Mouse (Mus musculus): ENCODE measurements around the gene Rad23b. TPM values are rescaled to one million over a fixed set of nuclear protein-coding genes. Genes with fewer than 3 reads are reported as not detected.
"Not testable (repeated sequence)": the region's sequence is repeated elsewhere in the genome, so short reads cannot be mapped to it uniquely, and the experiment has no call there.

Gene Rad23b
- 100 to 1,000 TPM; 183 to 184 TPM for total RNA-seq (2021)

- intact Hi-C loops (cut with DNase I), result no loop called here
- DNase-seq (ENCODE audit: low spot score in 2 of 2), result peak; percentile 100
Measured at GRCm38 (mm10) chr4:55349452-55350218, at the start of gene Rad23b. Gene Rad23b, plus strand, starts transcription at chr4:55350043.

GRCm38 (mm10) chr4:55304121-55304520, 45.7 kb upstream of the Rad23b start:
- intact Hi-C loops (cut with DNase I), result no loop called here
- DNase-seq (ENCODE audit: low spot score in 2 of 2), result no peak

- DNase-seq (ENCODE audit: low spot score in 2 of 2), result no peak
Measured at GRCm38 (mm10) chr4:55306636-55307035, 43.2 kb upstream of the Rad23b start.

GRCm38 (mm10) chr4:55316726-55317125, 33.1 kb upstream of the Rad23b start:
- intact Hi-C loops (cut with DNase I), result no loop called here
- DNase-seq (ENCODE audit: low spot score in 2 of 2), result peak in 1 of 2 experiments; percentile 44

More at GRCm38 (mm10) chr4:55306636-55307035, 43.2 kb upstream of the Rad23b start:
- intact Hi-C loops (cut with DNase I), result no loop called here

- DNase-seq (ENCODE audit: low spot score in 2 of 2); intact Hi-C loops (cut with DNase I): not testable (repeated sequence)
Measured at GRCm38 (mm10) chr4:55318350-55318749, 31.5 kb upstream of the Rad23b start.

- intact Hi-C loops (cut with DNase I), result no loop called here
- DNase-seq (ENCODE audit: low spot score in 2 of 2), result peak in 1 of 2 experiments; percentile 84
Measured at GRCm38 (mm10) chr4:55325786-55326518, 23.9 kb upstream of the Rad23b start.

GRCm38 (mm10) chr4:55327508-55327907, 22.3 kb upstream of the Rad23b start:
- intact Hi-C loops (cut with DNase I), result no loop called here
- DNase-seq (ENCODE audit: low spot score in 2 of 2), result no peak

- DNase-seq (ENCODE audit: low spot score in 2 of 2), result peak in 1 of 2 experiments; percentile 45
- intact Hi-C loops (cut with DNase I), result no loop called here
Measured at GRCm38 (mm10) chr4:55328471-55328870, 21.4 kb upstream of the Rad23b start.

GRCm38 (mm10) chr4:55328928-55329327, 20.9 kb upstream of the Rad23b start:
- intact Hi-C loops (cut with DNase I); DNase-seq (ENCODE audit: low spot score in 2 of 2): not testable (repeated sequence)

- intact Hi-C loops (cut with DNase I), result no loop called here
- peak; percentile 20 to 88 for DNase-seq (ENCODE audit: low spot score in 2 of 2)
Measured at GRCm38 (mm10) chr4:55329621-55330346, 20.1 kb upstream of the Rad23b start.

GRCm38 (mm10) chr4:55335030-55335770, 14.6 kb upstream of the Rad23b start:
- no peak for DNase-seq (ENCODE audit: low spot score in 2 of 2)
- intact Hi-C loops (cut with DNase I), result no loop called here

GRCm38 (mm10) chr4:55338905-55339304, 10.9 kb upstream of the Rad23b start:
- intact Hi-C loops (cut with DNase I), result no loop called here
- no peak for DNase-seq (ENCODE audit: low spot score in 2 of 2)

- no peak for DNase-seq (ENCODE audit: low spot score in 2 of 2)
- intact Hi-C loops (cut with DNase I), result no loop called here
Measured at GRCm38 (mm10) chr4:55339388-55339787, 10.5 kb upstream of the Rad23b start.

GRCm38 (mm10) chr4:55341797-55342196, 8.0 kb upstream of the Rad23b start:
- intact Hi-C loops (cut with DNase I), result no loop called here
- DNase-seq (ENCODE audit: low spot score in 2 of 2), result no peak

- intact Hi-C loops (cut with DNase I), result no loop called here
- DNase-seq (ENCODE audit: low spot score in 2 of 2), result no peak
Measured at GRCm38 (mm10) chr4:55342602-55343001, 7.2 kb upstream of the Rad23b start.

- no peak for DNase-seq (ENCODE audit: low spot score in 2 of 2)
- intact Hi-C loops (cut with DNase I), result no loop called here
Measured at GRCm38 (mm10) chr4:55343287-55343686, 6.6 kb upstream of the Rad23b start.

GRCm38 (mm10) chr4:55348759-55349451, 938 bp upstream of the Rad23b start:
- DNase-seq (ENCODE audit: low spot score in 2 of 2), result no peak
- intact Hi-C loops (cut with DNase I), result no loop called here

- peak; percentile 18 to 33 for DNase-seq (ENCODE audit: low spot score in 2 of 2)
- intact Hi-C loops (cut with DNase I), result no loop called here
Measured at GRCm38 (mm10) chr4:55350219-55350931, 532 bp downstream of the Rad23b start.

Measured in left cerebral cortex, postnatal 25 days (tissue).